Mouse (Mus musculus): ENCODE measurements around the gene A730071L15Rik. TPM values are rescaled to one million over a fixed set of nuclear protein-coding genes. Genes with fewer than 3 reads are reported as not detected.

The A730071L15Rik gene
- total and polyA plus RNA-seq, 3 experiments = 0.42 TPM; not detected in 2

DNA sequence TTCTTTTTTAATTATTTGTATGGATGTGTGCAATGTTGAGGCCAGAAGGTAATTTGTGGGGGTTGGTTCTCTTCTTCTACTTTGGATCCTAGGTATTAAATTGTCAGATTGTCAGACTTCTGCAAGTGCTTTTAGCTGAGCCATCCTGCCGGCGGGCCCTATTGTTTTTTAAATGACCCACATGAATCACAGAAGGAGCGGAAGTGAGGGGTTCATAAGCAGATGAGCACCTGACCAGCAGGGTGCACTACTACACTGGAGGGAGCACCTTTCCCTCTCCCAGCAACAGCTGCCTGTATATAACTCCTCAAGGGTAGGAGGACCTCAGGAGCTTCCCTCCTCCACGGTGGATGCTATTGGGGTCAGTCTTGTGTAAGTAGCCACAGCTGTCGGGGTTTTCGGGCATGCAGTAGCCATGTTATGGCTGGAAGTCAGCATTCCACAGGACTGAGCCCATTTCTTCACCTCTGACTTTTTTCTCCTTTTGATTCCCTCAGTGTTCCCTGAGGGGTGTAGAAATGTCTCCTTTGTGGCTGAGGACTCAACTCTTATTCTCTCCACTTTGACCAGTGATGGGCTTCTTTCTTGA, 18.9 kb upstream of the A730071L15Rik start:
- TF ChIP-seq RAD21 (IDR thresholded peaks at IDR 0.05; ENCODE audit: low read depth, low read length) (peak; percentile 25), BHLHE40 (IDR thresholded peaks at IDR 0.05; ENCODE audit: low read depth, low read length) (no peak), SMC3 (IDR thresholded peaks at IDR 0.05; ENCODE audit: low read depth, low read length) (peak; percentile 17), UBTF (IDR thresholded peaks at IDR 0.05; ENCODE audit: low read depth, low read length) (no peak), CTCF (conservative IDR thresholded peaks at IDR 0.05 in 1 of 2, IDR thresholded peaks at IDR 0.05 in 1 of 2; ENCODE audit: low read depth in 2 of 2, low read length in 2 of 2) (peak in 1 of 2 experiments; percentile 45; a peak in 2 of 4 replicates), USF2 (conservative IDR thresholded peaks at IDR 0.05; ENCODE audit: low read depth, low read length) (no peak)
- H3K79me2 ChIP-seq (replicated peaks; ENCODE audit: control insufficient read depth, extremely low read depth, insufficient read depth, poor library complexity, severe bottlenecking) = peaks cover 58% of the 10 kb centered on the region
- no peak overlapping the region for H3K27ac ChIP-seq (ENCODE audit: insufficient read depth, low read depth)
- no peaks in the 10 kb centered on the region for H3K27me3 ChIP-seq (replicated peaks)
- dilution Hi-C loops (cut with MboI; ENCODE audit: extremely low pct_ligation_motif_present, extremely low pct_unique_long_range_greater_than_20kb, low sequenced_read_pairs) (no loop called here), in situ Hi-C loops (cut with MboI; ENCODE audit: low pct_ligation_motif_present, low pct_unique_long_range_greater_than_20kb, low sequenced_read_pairs) (no loop called here)
- H3K4me2 ChIP-seq (ENCODE audit: insufficient read depth, low read depth, poor library complexity, severe bottlenecking) = no peak overlapping the region
- no peak for DNase-seq (ENCODE audit: extremely low read depth)
- H3K4me1 ChIP-seq (ENCODE audit: control insufficient read depth in 1 of 2, insufficient read depth in 2 of 2) = peaks cover 28 to 80% of the 10 kb centered on the region in 2 experiments
- no peak overlapping the region for H3K4me3 ChIP-seq (replicated peaks in 1 of 3; ENCODE audit: low read depth in 2 of 3, low read length in 2 of 3, poor library complexity in 1 of 3)
- H3K9ac ChIP-seq (ENCODE audit: insufficient read depth, low read depth) = no peak overlapping the region
- H3K36me3 ChIP-seq (replicated peaks in 1 of 2; ENCODE audit: control insufficient read depth in 1 of 2, insufficient read depth in 1 of 2, low read length in 1 of 2) = peaks cover 0 to 25% of the 10 kb centered on the region in 2 experiments
- no peaks in the 10 kb centered on the region for H3K9me3 ChIP-seq (replicated peaks; ENCODE audit: low read length)

DNA sequence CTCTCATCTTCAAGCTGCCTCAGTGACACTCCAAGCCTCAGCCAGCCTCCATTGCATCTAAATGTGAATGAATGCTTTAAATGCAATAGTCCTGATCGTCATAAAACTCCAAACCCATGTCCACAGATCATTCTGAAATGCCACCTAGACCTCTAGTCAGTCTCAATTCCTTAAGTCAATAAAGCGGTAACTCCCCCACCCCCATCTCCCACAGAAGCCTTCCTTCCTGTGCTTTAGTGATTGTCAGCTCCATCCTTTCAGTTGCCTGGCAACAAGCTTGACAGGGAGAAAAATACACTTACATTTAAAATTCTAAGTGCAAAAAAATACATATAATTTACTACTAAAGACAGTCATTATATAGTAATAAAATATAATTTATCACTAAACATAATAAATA, 16.6 kb upstream of the A730071L15Rik start:
- TF ChIP-seq ZC3H11A (IDR thresholded peaks at IDR 0.05; ENCODE audit: low read depth, low read length) = no peak
- no peak for TF ChIP-seq MYC (IDR thresholded peaks at IDR 0.05; ENCODE audit: low read depth, low read length)
- no peak for TF ChIP-seq ZMIZ1 (IDR thresholded peaks at IDR 0.05; ENCODE audit: low read depth, low read length)
- no peak for TF ChIP-seq UBTF (IDR thresholded peaks at IDR 0.05; ENCODE audit: low read depth, low read length)
- no peak for TF ChIP-seq TBP (conservative IDR thresholded peaks at IDR 0.05; ENCODE audit: low read depth, low read length)
- TF ChIP-seq KAT2A (IDR thresholded peaks at IDR 0.05; ENCODE audit: insufficient replicate concordance, low read length) = no peak
- no peak for TF ChIP-seq MAZ (IDR thresholded peaks at IDR 0.05; ENCODE audit: low read depth, low read length)
- no peak for TF ChIP-seq POLR2A (IDR thresholded peaks at IDR 0.05; ENCODE audit: low read depth, low read length)
- TF ChIP-seq MAFK (IDR thresholded peaks at IDR 0.05; ENCODE audit: insufficient replicate concordance, low read length) = no peak
- TF ChIP-seq RAD21 (IDR thresholded peaks at IDR 0.05; ENCODE audit: low read depth, low read length) = no peak
- no peak for TF ChIP-seq JUN (IDR thresholded peaks at IDR 0.05; ENCODE audit: insufficient read depth, low read depth, low read length)
- no peak for TF ChIP-seq JUND (conservative IDR thresholded peaks at IDR 0.05; ENCODE audit: low read depth, low read length)
- no peak for TF ChIP-seq GABPA (IDR thresholded peaks at IDR 0.05; ENCODE audit: insufficient replicate concordance, low read depth, low read length)
- no peak for TF ChIP-seq ELF1 (IDR thresholded peaks at IDR 0.05; ENCODE audit: low read depth, low read length)
- no peak for TF ChIP-seq PAX5 (IDR thresholded peaks at IDR 0.05; ENCODE audit: low read length)
- TF ChIP-seq NRF1 (IDR thresholded peaks at IDR 0.05; ENCODE audit: low read depth, low read length) = no peak
- TF ChIP-seq MXI1 (IDR thresholded peaks at IDR 0.05; ENCODE audit: low read depth, low read length) = no peak
- no peak for TF ChIP-seq USF1 (IDR thresholded peaks at IDR 0.05; ENCODE audit: low read depth, low read length)
- H3K4me3 ChIP-seq (replicated peaks in 1 of 3; ENCODE audit: low read depth in 2 of 3, low read length in 2 of 3, poor library complexity in 1 of 3) = no peak overlapping the region
- peaks cover 56% of the 10 kb centered on the region for H3K79me2 ChIP-seq (replicated peaks; ENCODE audit: control insufficient read depth, extremely low read depth, insufficient read depth, poor library complexity, severe bottlenecking)
- H3K27ac ChIP-seq (ENCODE audit: insufficient read depth, low read depth) = no peak overlapping the region
- in situ Hi-C loops (cut with MboI; ENCODE audit: low pct_ligation_motif_present, low pct_unique_long_range_greater_than_20kb, low sequenced_read_pairs) = no loop called here
- no peaks in the 10 kb centered on the region for H3K27me3 ChIP-seq (replicated peaks)
- dilution Hi-C loops (cut with MboI; ENCODE audit: extremely low pct_ligation_motif_present, extremely low pct_unique_long_range_greater_than_20kb, low sequenced_read_pairs) = no loop called here
- no peak overlapping the region for H3K9ac ChIP-seq (ENCODE audit: insufficient read depth, low read depth)
- H3K9me3 ChIP-seq (replicated peaks; ENCODE audit: low read length) = no peaks in the 10 kb centered on the region
- no peak for DNase-seq (ENCODE audit: extremely low read depth)
- H3K36me3 ChIP-seq (replicated peaks in 1 of 2; ENCODE audit: control insufficient read depth in 1 of 2, insufficient read depth in 1 of 2, low read length in 1 of 2) = peaks cover 10 to 45% of the 10 kb centered on the region in 2 experiments
- no peak overlapping the region for H3K4me2 ChIP-seq (ENCODE audit: insufficient read depth, low read depth, poor library complexity, severe bottlenecking)
- H3K4me1 ChIP-seq (ENCODE audit: control insufficient read depth in 1 of 2, insufficient read depth in 2 of 2) = peaks cover 20 to 69% of the 10 kb centered on the region in 2 experiments
